Mouse (Mus musculus): ENCODE data around the gene Plekhg3.

Plekhg3 gene

DNA sequence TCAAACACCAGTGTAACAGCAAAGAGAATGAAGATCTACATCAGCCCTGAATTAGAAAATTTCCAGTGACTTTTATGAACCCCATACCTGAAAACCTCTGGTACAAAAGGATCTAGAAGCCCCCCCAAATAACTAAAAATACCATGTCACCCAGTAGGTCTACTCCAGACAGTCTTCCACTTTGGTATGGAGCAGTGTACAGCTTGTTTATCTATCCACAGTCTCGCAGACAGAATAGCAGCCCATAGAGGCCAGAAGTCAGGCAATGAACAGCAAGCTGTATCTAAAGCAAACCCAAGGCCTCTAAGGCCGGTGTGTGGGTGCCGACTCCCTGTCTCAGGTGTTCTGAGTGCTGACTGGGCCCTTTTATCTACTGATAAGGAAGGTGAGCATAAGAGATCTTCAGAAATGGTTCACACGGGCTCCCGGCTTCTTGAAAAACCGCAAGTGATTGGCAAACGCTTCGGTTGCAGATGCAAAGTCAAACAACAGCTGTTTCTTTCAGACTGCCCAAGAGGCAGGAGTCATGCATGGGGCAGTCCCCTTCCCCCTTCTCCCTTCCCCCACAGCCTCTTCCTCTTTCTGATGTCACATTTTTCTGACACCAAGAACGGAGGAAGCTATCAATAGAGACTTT is 3.3 kb upstream of the Plekhg3 start:
- no peak for DNase-seq

DNA sequence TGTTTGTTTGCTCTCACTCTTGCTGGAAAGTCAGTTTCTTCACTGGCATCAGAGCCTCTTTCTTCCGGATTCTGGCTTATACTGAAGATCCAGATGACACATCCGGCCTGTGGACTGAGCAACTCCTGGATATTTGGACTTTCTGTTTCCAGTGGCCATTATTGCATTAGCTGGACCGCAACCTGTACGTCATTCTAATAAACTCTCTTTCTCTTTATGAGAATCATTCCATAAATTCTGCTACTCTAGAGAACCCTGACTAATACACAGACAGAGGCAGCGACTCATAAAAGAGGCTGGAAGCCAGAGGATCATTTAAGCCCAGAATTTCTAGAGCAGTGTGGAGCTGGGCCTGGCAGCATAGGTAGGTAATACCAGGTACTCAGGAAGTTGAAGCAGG is 1.9 kb upstream of the Plekhg3 start:
- no peak for DNase-seq

DNA sequence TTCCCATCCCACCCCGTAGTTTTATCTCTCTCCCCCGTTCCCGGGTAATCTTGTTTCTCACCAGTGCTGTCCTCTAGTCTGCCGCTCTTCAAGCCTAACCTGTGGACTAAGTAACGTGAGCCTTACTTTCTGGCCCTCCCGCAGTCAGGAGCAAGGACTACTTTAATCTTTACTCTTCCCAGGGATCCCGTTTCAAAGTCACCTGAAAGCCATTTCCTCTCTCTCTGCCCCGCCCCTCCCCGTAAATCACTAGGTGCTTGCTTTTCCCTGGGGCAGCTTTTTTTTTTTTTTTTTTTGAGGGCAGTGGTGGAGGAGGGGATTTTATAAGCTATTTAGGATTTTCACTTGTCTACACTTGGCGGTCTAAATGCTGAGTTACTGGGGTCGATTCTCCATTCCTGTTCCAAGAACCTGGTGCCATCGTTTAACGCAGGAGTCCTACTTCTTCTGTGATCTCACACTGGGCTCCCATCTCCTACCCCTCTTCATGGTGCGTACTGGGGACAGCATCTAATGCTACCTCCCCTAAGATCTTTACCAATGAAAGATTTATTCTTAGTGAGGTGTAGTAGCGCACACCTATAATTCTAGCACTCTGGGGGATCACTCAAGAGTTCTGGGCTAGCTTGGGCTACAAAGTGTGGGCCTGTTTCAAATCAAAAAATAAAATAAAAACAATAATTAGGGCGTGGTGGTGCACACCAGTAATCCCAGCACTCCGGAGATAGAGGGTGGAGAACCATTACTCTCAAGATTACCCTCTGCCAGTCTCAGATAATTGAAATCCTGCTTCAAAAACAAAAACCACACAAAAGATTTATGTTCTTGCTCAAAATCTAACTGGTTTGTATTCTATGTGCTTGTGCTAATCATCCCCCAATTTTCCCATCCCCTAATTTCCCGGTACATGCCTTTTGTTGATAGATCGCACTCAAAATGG is 1.6 kb downstream of the Plekhg3 start:
- no peak for DNase-seq

DNA sequence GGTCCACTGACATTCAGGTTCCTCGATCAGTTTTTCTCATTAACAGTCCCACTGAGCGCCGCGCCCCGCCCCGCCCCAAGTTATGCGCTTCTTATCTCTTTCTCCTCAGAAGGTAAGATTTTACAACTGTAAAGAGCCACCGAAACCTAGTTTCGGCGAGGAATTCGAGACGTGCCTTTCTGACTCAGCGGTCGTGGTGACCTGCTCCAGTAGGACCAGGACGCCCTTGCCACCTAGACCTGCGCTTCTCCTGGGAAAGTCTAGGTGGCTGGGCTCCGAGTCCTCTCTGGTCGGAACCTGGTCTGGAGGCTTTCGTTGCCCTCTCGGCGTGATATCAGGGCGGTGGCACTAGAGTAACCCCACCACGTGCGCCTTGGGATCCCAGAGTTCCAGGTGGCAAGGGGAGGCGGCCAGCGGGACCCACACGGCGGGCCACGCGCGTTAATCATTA is 2.3 kb downstream of the Plekhg3 start:
- no peak for DNase-seq

DNA sequence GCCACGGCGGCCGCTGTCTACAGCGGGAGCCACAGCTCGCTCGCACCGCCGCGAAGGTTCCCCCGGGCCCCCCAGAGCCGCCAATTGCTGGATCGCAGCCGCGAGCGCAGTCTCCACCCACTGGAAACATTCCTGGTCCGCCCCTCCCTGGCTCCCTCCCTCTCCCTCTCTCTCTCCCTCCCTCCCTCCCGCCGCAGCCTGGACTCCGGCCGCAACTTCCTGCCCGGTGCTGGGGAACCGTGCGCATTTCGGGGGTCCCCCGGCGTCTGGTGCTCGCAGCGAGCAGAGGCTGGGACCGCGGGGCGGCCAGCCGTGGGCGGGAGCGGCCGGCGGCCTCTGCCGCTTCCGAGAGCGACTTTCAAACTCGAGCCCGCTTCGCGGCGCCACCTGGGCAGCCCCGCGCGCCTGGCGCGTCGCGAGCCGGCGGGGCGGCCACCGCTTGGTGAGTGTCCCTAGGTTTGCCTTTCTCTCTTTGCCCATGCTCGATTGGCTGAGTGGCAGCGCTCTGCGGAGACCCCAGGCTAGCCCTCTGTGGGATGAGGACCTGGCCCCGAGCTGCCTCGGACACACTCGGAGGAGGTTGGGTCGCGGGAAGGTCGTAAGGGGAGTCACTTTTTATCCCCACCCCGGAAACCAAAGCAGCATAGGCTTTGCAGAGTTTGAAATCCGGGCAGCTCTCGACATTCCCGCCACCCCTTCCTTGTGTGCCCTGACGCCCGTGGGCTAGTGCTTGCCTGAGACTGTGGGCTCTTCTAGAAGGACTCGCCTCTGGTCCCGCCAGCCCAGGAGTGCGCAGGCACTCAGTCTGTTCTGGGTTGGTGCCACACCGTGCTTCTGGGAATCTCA is 2.9 kb downstream of the Plekhg3 start:
- peak; percentile 80 to 84 for DNase-seq

DNA sequence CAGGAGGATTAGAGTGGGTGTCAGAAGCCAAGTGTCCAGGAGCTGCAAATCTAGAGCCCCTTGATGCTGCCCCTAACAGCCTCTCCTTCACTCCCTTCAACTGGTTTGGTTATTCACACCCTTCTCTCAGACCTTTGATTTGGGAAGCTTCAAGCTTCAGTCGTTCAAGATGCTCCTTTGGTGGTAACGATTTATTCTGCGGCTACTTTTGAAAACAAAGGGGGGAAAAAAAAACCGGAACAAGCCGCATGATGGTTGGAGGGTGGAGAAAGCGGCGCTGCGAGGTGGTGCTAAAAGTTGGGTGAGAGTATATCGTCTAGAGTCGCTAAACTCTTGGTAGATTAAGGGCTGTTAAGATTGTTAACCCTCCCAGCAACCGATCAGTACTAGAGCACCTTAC is 3.5 kb downstream of the Plekhg3 start:
- DNase-seq: no peak

DNA sequence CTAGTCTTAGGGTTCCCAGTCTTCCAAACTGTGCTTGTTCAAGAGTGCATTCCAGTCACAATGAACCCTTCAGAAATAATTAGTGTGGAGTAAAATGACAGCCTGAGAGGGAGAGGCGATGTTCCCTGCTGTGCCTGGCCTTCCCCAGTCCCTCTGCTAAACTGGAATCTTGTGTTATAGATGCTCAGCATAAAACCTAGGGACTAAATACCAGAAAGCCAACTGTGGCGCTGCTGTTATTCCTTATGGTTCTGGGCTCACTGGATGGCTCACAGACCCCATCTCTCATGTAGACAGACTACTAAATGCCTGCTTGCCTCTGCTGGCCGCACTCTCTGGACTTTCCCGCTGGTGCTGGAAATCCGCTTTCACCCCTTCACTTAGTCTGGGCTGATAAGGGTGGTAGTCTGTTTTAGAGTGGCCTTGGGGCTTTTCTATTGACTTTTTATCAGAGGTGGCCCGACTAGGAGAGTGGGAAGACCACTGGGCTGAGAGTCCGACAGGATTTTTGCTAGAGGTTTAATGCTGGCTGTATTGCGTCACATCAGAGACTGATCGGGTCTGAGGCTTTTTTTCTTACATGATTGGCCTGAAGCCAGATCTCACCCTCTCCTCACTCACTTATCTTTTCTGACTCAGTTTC is 4.1 kb downstream of the Plekhg3 start:
- DNase-seq: peak; percentile 24 to 34

DNA sequence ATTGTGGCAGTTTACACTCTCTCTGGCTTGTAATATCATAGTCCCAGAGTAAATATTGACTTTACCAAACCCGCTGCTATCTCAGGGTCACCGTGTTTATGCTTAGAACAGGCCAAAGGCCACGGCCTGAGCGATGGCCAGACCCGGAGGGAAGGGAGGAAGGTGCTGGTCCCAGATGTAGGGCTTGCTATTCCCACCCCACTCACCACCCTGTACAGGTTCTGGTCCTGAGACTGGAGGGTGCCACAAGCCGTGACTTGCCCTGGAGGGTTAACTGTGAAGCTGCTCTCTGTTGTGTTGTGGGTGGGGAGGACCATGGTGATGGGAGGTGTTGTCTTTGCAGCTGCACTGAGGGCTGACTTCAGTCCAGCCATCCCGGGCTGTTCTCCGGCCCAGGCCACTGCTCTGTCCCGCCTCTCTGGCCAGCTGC is 4.8 kb downstream of the Plekhg3 start:
- no peak for DNase-seq

DNA sequence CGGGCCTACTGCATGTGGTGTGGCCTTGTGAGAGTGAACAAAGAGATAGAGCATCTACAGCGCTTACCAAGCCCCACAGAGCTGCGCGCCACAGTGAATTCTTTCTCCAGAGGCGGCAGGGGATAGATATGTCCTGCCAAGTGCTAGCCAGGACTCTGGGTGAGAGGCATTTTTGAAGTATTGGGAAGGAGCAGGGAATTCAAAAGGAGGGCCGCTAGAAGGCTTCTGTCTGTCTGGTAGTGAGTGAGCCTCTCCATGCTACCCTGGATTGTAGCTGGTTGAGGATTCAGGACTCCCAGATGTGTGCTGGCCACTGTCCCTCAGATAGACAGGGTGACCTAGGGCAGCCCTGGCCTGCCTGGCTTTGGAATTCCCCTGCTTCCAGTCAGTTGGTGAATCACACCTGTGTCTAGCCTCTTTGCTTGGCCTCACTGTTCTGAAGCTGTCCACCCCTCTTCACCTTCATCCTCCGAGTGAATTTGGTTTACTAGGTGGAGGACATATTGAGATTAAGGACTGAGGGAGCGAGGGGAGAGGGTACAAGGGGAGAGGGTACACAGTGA is 6.0 kb downstream of the Plekhg3 start:
- DNase-seq: no peak

DNA sequence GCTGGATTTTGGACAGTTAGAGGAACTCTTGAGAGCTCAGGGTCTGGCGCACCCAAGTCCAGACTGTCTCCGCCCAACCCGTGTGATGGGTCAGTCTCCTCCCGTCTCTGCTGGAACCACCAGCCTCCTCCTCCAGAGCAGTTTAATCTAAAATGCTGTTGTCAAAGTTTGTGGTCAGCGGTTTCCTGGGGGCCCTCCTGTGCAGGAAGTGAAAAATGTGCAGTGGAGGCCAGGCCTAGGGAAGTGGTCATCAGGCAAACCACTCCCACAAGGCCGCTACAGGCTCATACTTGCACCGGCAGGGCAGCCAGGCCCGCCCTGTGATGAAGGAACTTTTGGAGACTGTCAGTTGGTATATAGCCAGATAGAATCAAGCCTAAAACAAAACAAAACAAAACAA is 6.7 kb downstream of the Plekhg3 start:
- no peak for DNase-seq

DNA sequence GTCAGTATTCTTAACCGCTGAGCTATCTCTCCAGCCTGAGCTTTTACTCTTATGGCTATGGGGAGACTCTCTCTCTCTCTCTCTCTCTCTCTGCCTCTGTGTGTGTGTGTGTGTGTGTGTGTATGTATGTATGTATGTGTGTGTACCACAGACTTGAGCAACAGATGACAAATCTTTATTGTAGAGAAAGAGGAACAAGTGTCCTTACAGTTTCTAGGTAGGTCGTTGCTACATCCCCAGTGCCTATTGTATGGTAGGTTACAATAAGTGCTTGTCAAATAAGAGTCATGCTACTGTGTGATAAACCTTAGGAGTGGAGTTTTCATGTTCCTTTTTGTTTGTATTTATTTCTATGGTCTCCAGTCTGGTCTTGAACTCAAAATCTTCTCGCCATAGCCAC is 9.5 kb downstream of the Plekhg3 start:
- no peak for DNase-seq

DNA sequence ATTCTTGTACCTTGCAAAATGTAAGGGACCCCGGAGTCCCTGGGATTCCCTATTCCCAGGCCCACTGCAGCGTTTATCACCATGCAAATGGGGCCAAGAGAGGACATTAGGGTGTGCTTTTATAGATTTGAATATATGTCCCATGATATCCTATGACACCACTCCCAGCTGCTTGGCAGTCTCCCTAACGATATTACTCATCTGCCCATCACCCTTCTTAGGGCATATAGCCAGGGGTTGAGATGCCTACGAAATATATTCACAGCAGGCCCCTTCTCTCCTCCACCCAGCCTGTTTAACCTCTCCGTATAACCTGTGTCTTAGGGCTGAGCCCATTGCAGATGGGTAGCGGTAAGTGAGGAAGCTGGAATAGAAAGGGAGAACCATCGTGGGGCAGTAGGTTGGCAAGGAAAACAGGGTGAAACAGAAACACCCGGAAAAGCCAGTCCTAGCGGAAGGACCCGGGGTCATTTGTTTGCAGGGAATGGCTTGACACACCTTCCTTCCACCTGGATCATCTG is 10.1 kb downstream of the Plekhg3 start:
- DNase-seq: no peak

DNA sequence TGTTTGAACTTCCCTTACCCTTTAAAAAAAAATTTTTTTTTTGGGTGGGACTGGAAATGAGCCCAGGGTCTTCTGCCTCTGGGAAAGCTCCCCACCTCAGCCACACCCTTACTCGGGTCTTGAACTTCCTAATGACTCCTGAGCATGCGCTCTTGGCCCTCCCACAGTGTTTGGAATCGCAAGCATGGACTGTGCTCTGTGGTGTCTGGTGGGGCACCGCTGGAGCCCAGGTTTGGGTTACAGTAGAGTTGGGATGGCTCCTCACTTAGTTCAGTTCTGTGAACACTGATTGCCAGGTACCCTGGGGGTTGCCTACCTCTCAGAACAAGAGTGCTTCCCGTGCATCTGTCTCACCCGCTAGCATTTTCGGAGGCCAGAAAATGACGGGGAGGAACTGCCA is 10.8 kb downstream of the Plekhg3 start:
- no peak for DNase-seq

DNA sequence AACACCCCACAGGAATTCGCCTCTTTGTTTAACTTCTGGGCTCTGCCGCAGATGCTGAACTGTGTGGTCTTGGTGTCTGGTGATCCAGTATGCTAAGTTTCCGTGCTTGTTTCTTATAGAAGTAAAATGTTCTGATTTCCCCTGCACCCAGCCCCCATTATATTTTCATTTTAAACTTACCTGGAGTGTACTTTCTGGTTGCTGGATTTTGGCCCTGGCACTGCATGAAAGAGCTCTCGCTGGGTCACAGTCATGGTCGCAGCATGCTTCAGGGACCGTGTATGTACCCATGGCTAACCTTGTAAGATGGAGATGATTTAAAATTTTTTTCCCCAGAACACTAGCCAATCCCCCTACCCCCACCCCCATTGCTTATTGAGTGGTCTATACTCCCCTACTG is 11.2 kb downstream of the Plekhg3 start:
- DNase-seq: no peak

DNA sequence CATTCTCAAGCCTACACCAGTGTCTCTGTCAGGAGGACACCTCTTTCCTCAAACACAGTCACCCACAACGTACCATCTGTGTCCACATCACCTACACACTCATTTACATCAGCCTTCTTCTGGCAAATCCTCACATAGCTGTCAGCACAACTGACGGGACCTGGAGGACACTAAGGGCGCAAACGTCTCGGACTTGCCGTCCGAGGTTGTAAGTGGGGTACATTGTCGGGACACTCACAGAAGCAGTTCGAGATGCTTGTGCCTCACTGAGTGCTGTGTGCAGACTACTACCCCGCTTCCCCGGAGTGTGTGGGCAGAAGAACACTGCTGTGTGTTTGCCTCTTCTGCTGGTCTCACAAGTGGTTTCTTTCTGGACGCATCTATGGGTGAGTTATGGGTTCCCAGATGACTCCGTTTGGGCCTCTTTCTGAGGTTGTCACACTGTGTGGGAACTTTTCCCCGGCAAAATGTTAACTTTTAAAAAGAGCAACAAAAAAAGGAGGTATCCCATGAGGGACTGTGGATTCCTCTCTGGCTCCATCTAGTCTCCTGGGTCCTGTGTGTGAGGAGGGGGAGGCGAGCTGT is 15.2 kb downstream of the Plekhg3 start:
- DNase-seq: no peak

DNA sequence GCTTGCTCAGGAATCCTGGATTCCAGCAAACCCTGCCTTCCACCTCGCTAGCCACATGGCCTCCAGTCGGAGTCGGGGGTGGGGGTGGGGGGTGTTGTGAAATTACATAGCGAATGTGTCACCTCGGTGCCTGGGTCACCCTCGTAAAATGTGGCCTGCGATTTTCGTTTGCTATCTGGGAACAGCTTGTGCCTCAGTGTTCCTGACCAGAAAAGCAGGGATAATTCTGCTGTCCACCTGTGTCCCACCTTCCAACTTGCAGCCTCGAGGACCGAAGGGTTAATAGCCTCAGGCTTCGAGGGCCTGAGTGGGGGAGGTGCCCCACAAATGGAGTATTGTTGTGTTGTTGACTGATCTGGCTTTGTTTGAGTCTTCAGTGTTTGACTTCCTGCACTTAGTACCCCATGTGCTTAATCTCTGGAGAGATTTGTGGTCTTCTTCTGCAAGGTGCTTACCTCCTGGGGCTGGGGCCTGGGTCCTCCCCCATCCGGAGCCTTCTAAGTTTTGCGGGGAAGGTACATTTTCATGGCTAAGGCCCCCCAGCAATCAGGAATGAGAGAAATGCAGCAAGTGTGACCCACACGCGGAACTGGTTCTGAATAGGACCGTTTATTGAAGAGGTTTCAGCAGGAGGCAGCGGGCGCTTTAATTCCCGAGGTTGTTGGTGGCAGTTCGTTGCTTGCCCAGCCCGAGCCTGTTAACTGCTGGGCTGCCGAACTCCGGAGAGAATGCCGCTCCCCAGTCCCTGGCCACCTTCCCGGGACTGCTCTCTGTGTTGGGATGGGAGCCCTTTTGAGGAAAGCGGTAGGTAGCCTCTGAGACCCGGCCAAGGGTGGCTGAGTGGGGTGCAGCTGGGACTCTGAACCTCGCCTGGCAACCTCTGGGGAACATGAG is 15.9 kb downstream of the Plekhg3 start:
- peak; percentile 57 to 68 for DNase-seq

DNA sequence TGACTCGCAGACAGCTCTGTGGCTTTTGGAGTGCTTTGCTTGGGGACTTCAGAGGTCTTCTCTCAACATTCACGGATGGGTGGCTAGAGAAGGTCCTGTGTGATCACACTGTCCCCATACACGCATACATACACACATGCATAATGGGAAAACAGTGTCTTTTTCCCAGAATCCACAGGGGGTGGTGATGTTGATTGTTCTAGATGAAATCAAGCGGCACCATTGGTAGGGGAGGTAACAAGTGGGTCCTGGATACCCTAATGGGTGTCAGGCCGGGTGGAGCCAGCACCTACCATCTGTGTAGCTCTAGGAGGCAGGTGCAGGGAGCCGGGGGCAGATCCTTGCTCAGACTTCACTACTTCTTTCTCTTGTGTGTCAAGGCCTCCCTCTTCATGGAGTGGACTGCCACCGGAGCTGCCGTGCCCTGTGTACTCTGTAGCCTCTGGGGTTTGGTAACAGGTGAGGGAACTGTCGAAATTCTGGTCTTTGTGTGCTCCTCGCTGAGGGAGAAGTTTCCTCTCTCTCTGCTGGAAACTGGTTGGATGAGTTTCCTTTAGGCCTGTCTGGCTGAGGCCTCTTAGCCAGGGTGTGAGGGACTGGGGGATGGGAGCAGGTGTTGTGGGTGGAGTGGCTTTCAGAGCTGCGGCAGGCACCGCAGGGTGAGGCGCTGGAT is 16.9 kb downstream of the Plekhg3 start:
- no peak for DNase-seq

DNA sequence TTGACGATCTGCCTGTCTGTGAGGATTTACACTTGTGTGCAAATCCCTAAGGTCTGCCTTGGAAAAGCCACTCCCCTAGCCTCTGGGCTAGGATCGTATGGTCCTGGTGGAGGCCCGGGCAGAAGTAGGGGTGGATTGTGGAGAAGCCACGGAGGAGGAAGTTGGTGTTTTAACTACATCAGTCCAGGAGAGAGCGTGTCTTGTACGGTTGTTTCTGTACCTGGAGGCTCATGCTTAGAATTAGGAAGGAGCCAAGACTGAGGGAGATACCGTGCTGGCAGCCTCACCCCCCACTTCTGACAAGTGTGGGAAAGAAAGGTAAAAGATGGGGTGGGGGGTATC is 17.4 kb downstream of the Plekhg3 start:
- no peak for DNase-seq

DNA sequence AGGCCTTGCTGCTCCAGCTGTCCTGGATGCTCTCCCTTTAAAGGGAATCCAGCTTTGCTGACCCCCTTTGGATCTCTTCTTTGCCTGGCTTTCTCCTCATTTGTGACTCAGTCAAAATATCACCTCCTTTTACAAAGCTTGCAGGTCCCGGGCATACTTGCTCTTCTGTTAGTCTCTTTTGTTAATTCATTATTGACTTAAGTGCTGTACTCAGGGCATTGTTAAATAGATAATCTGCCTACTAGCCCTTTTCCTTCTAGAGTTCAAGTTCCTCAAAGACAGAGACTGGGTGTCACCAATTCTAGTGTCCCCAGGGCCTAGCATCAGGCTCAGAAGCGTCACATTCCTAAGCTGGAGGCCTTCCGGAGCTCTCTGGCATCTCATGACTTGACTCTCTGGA is 18.5 kb downstream of the Plekhg3 start:
- DNase-seq: no peak

DNA sequence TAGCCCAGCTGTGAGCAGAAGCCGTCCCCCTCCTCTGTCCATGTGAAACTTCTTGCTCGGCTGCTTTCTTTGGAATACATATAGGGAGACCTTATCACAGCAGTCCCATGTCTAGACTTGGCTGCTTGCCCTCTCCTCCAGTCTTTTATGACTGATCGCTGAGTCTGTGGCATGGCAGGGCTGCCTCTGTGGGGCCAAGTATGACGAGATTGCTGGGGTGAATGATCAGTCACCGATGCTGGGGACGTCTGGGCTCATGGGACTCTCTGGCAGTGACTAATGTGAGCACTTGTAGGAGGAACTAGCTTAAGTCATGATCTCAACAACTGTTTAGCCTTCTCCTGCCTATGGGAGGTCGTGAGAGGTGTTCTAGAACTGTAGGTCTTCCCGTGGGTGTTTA is 21.6 kb downstream of the Plekhg3 start:
- DNase-seq: no peak

Data from cerebellum, postnatal 10 days (tissue).